Mouse (Mus musculus) Muller cell, postnatal 12 days (primary cell): ENCODE data around the gene Olfr763.
"Not testable (repeated sequence)": the region's sequence is repeated elsewhere in the genome, so short reads cannot be mapped to it uniquely, and the experiment has no call there.

ENCODE experiments used
- DNase-seq: peaks from one replicate; pipeline ENCODE4 v3.0.0-alpha.2; 2015; ENCODE audit errors: inconsistent ontology term

Gene Olfr763

GRCm38 (mm10) chr10:129039796-129040195, 29.2 kb downstream of the Olfr763 start, which contains the start of gene Olfr764-ps1:
Olfr764-ps1 (minus strand) TSS chr10:129039896.
- no peak for DNase-seq

- not testable (repeated sequence) for DNase-seq
These were observed 39.3 kb downstream of the Olfr763 start, which contains the start of gene Olfr765 for GRCm38 (mm10) chr10:129049898-129050297. Olfr765 (minus strand) TSS chr10:129049998.
